Mouse (Mus musculus): ENCODE data around the gene Tns1.

Tns1 gene

GRCm38 (mm10) chr1:74060046-74060445 lies 64.2 kb downstream of the Tns1 start:
- no peak for DNase-seq (ENCODE audit: extremely low spot score, low spot score)

DNA sequence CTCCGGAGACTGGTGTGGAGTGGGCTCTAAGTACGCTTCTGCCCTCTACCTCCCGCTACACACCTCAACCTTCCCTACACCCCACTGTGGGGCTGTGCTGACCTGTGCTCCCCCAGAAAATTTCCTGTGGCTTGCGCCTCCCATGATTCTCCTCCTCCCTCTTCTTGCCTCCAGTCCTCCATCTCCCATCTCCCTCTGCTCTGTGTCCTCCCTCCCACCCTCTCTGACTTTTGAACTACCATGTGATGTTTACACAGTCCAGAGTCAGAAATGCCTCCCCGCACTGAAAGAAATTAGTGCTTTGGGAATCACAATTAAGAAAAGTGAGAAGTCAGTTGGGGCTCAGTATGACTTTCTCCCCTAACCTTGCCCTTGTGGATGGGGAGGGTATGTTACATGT lies 64.7 kb downstream of the Tns1 start:
- no peak for DNase-seq (ENCODE audit: extremely low spot score, low spot score)

DNA sequence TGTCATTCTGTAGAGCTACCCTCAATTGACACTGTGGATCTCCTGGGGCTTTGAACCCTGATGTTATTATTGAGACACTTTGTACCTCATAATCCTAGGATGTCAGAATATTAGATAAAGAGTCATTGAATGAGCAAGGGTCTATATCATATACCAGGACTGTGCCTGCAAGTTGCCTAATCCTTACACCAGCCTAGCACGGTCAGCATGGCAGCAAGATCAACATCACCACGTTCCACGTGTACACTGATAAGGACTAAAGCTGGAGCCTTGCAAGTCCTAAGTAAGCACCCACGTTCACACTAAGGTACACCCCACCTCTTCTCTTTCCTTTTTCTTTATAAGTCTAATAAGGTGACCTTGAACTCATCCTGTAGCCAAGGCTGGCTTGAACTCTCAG lies 65.5 kb downstream of the Tns1 start:
- DNase-seq (ENCODE audit: extremely low spot score, low spot score): no peak

DNA sequence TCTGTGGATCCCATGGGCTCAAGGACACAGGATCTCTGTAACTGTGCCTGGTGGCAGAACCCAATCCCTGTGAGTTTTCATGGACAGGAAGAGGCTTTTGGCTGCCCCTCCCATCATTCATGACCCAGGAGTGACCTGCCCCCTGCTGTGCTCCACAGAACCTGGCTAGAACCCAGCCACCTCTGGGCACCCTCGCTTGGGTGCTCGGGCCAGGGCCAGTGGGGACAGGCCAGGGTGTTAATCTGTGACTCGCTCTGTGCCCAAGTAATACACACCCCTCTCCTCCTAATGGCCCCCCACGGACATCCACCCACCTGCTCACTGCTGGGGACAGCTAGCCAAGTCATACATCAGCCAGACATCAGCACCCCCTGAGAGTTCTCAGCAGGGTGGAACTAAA lies 65.9 kb downstream of the Tns1 start:
- DNase-seq (ENCODE audit: extremely low spot score, low spot score): no peak

- no peak for DNase-seq (ENCODE audit: extremely low spot score, low spot score)
Observed at GRCm38 (mm10) chr1:74057501-74057900, 66.7 kb downstream of the Tns1 start.

DNA sequence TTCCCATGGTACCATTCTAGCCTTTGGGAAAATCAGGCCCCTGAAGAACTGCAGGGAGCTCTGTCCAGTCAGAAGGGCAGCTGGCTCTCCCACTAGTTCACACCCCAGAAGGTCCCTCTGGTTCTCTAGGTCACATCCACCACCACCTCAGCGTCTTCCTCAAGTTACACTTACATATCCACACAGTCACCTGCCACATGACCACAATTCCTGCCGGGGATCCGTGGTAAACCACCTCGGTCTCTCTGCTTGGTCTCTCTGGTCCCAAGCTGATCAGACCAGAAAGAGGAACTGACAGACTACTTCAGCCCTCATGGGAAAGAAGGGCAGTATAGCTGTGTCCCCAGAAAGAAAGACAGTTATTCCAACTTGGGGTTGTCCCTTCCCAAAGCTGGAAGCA lies 68.7 kb downstream of the Tns1 start:
- no peak for DNase-seq (ENCODE audit: extremely low spot score, low spot score)

DNA sequence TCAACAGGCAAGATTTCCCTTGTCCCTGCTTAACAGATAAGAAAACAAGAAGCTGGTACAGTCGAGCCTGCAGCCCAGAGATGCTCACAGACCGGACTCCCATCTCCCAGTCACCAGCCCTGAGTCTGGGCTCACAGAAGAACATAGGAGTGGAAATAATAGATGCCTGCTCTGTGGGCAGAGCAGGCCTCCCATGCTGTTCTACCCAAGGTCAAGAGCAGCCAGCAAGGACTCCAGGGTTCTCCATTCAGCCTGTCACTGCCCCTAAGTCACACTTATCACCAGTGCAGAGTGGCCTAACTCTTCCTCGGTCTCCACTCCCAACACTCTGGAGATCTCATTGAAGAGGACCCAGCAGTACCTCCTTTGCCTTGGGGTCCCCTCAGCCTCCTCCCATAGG lies 69.8 kb downstream of the Tns1 start:
- DNase-seq (ENCODE audit: extremely low spot score, low spot score): no peak

DNA sequence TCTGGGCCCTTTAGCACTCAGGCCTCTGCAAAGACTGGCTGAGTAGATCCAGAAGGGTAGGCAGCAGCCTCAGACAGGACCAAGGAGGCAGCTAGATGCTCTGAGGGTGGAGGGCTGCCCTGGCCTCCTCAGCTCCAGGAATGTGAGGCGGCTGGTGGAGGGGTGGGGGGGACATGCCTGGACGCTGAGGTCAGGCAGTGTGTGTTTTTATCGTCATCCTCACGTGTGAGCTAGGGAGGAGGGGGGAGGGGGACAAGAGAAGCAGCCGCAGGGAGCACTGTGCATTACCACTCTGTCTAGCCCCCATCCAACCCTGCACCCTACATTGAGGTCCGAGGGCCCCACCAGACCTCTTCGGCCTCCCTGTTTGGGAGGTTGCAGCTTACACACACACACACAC lies 70.2 kb downstream of the Tns1 start:
- no peak for DNase-seq (ENCODE audit: extremely low spot score, low spot score)

GRCm38 (mm10) chr1:74053068-74053467 lies 71.2 kb downstream of the Tns1 start:
- DNase-seq (ENCODE audit: extremely low spot score, low spot score): no peak

- no peak for DNase-seq (ENCODE audit: extremely low spot score, low spot score)
Observed at GRCm38 (mm10) chr1:74051349-74051748, 72.9 kb downstream of the Tns1 start.

DNA sequence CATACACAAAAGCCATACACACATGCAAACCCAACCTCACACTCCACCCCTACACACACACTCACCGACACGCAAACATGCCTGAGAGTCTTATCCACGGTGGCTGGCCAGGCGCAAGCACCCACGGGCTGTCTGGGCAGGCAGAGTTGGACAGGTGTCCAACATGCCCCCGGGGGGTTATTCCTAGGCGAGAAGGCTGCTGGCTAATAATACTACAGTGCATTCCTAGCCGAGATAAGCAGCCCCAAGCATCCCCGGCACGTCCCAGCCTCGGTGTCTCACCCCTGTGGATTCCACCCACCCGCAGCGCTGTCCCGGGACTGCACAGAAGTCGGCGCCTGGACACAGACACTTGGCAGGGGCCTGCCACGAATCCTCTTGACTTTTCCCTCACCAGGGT lies 74.8 kb downstream of the Tns1 start:
- DNase-seq (ENCODE audit: extremely low spot score, low spot score): no peak

DNA sequence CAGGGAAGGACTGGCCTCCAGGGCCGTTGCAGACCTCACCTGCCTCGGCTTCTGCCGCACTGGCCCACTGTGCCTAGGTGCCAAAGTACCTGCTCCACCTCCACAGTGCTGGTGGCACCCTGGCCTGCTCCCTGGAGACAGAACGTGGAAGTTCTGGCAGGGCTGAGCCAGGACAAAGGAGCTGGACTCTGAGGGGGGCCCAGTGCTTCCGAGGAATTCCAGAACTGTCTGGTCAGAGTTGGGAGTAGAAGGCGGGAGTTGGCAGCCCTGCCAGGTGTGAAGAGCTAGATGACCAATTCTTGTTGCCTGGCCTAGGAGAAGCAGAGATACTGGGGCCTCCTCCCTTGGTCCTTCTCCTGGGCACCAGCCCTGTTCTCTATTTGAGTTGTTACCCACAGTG lies 76.5 kb downstream of the Tns1 start:
- no peak for DNase-seq (ENCODE audit: extremely low spot score, low spot score)

DNA sequence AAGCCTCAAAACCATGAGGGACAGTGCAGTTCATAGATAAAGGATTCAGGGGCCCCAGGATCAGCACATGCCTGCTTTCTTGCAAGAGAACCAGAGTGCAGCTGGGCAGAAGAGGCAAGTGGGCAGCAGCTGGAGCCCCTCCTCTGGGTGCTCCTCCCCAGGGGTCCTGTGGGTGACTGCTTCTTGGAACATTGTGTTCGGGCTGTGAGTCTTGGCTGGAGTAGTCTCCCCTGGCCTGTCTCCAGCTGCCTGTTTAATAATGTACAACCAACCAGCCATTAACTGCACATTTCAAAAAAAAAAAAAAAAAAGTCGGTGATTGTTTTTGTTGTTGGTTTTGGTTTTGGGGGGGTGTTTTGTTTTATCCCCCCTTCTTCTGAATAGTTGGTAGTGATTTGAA lies 76.9 kb downstream of the Tns1 start:
- no peak for DNase-seq (ENCODE audit: extremely low spot score, low spot score)

- no peak for DNase-seq (ENCODE audit: extremely low spot score, low spot score)
Observed at GRCm38 (mm10) chr1:74045034-74045433, 79.2 kb downstream of the Tns1 start.

- DNase-seq (ENCODE audit: extremely low spot score, low spot score): no peak
Observed at GRCm38 (mm10) chr1:74044421-74044820, 79.8 kb downstream of the Tns1 start.

DNA sequence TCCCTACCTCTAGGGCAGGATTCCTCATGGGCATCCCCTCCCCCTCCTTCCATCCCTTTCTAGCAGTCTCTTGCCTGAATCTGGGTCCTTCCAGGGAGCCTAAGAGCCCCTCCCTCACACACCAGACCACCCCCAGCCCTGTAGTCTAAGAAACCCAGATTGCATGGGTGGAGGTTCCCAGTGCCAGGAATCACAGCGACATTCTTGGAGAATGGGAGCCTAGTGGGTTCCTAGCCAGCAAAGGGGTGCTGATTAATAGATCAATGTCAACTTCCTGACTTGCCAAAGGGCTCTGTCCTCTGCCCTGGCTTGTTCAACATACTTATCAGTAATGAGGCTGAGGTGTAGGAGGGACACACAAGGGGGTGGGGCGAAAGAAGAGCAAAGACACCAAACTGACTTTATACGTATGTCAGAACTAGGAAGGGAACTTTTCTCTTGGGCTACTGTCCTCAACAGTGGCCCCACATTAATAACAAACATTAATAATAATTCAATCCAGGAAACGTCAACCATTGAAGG lies 80.6 kb downstream of the Tns1 start:
- DNase-seq (ENCODE audit: extremely low spot score, low spot score): no peak

DNA sequence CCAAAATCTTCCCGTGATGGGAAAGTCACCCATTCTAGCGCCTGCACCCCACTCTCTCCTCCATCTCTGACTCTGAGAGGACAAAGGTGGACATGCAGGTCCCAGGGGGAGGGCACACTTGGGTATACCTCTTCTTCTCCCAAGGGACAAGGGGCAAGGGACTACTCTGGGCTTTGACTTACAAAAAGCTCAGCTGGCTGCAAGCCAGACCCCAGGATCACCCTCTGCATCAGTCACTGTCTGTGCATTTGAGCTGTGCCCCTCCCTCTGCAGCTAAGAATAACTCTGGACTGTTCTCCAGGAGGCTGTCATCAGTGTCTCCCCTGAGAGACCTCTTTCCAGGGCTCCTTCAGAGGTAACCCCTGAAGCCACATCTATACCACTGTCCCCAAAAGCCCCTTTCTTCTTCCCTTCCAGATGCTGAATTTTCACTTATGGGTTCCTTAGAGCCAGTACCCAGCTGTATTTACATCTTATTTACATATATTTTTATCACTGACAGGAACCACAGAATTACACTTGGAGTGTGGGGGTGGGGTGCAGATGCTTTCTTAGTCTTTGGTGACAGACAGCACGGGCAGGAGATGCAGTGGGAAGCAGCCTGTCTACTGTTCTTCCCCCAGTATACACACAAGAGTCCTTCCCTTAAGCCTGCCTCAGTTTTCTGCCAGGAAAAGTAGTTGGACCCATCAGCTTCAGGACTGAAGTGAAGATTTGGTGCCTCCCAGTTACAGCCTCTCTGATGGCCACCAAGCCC lies 81.4 kb downstream of the Tns1 start:
- no peak for DNase-seq (ENCODE audit: extremely low spot score, low spot score)

GRCm38 (mm10) chr1:74041692-74042091 lies 82.6 kb downstream of the Tns1 start:
- no peak for DNase-seq (ENCODE audit: extremely low spot score, low spot score)

DNA sequence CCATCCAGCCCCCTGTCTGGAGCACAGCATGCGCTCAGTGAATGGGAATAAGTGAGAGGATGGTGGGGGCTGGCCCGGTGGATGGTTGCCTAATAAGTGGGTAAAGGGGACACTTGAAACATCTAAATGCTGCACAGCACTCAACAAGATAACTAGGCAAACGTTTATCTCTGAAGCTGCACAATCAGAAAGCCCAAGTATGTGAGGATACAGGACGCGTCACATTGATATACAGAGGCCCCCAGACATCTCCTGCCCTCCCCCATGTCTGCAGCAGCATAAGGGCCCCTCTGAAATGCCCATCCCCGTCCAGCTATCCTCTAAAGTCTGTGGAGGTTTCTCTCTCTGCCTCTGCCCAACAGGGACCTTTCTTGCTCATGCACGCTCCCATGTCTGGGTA lies 83.1 kb downstream of the Tns1 start:
- no peak for DNase-seq (ENCODE audit: extremely low spot score, low spot score)

DNA sequence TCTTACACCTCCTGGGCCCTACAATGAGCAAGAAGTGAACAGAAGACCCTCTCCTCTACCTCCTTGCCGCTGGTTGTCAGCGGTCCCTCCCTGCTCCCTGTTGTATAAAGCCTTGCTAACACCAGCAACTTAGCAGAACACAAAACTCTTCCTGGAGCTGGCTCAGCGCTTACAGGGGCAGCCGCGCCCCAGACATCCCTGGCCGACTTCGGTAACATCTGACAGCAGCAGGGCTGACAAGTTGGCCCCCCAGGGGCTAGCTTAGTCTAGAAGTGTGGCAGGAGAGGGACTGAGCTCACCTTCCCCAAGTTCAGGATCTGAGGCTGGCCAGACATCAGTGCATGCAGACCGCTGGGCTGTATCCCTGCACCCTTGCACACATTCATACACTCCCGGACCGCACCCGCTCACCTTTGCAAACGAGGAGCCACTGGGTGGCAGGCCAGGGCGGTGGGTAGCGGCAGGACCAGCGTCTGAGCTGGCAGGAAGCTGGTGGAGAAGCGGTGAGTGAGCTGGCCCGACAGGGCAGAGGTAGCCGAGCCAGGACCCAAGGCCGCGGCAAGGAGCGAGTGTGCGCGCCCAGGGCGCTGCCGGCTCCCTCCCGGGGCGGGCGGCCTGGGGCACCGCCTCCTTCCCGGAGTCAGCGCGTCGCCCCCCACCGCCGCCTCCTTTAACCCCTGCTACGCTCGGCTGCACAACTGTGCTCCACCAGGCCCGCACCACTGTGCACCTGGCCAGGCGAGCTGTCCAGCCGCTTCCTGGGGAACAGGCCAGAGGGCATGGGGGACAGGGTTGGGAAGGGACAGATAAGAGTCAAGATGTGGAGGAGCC lies 87.5 kb downstream of the Tns1 start:
- peak; percentile 43 for DNase-seq (ENCODE audit: extremely low spot score, low spot score)

DNA sequence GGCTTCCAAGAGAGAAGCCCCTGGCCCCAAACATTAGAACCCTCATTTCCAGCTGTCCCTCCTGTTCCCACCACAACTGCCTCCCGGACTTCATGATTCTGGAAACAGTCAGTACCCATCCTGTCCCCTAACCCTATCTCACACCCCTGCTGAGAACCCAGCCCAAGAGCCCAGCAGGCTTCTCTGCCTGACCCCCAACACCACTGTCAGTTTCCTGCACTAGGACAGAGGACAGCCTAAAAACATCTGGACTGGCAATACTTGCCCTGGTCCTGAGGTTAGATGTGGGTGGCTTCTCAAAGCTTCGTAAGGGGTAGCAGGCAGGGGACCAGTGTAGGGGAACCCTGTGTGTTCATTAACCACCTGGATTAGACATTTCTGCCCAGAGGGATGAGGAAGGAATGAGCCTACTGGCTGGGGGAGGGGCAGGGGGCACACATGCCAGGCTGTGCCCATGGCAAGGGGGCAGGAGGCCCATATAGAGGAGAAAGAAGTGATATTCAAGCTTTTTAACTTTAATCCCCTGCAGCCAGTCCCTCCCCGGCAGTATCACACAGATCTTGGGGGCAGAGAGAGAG lies 88.2 kb downstream of the Tns1 start:
- DNase-seq (ENCODE audit: extremely low spot score, low spot score): no peak

- no peak for DNase-seq (ENCODE audit: extremely low spot score, low spot score)
Observed at GRCm38 (mm10) chr1:74035487-74035886, 88.8 kb downstream of the Tns1 start.

All from neural tube, embryonic 10.5 days (tissue).